Mouse (Mus musculus): Measurements from ENCODE around the gene Ubxn11.

GRCm38 (mm10) chr4:134126300-134127120 is 24.1 kb downstream of the Ubxn11 start:
- TF ChIP-seq CTCF (IDR thresholded peaks at IDR 0.05; ENCODE audit: insufficient read depth, low read length) (no peak), POLR2A (IDR thresholded peaks at IDR 0.05; ENCODE audit: borderline replicate concordance, extremely low read depth, low read depth, low read length) (0 out of 2 replicates have a peak, but pooled peaks have one; percentile 10)
